Mouse (Mus musculus) neural tube, embryonic 14.5 days (tissue): ENCODE results near the gene Dcp1b. TPM values are rescaled to one million over a fixed set of nuclear protein-coding genes. Genes with fewer than 3 reads are reported as not detected.
A peak's percentile ranks its signal among the peaks of the same experiment; 100 is the strongest.

Source experiments
- ATAC-seq: fragments of 200-750 bp; cut with Nextera tagmentation; 2 replicates; pipeline ENCODE4 v1.8.0; 2017; ENCODE audit warnings: low read depth, mild to moderate bottlenecking, moderate TSS enrichment, moderate library complexity
- H3K27ac ChIP-seq: fragments of 300-500 bp; sonication (generic); 2 replicates; pipeline ENCODE4 v1.5.1; 2014; ENCODE audit warnings: low read depth, mild to moderate bottlenecking, control low read depth, low read length, moderate library complexity, mixed read lengths
- H3K27me3 ChIP-seq: fragments of 300-500 bp; sonication (generic); 2 replicates; pipeline ENCODE4 v1.6.1; 2014; ENCODE audit warnings: low read length; ENCODE audit not compliant: control insufficient read depth, insufficient read depth
- H3K36me3 ChIP-seq: fragments of 300-500 bp; sonication (generic); 2 replicates; pipeline ENCODE4 v1.6.1; 2014; ENCODE audit warnings: low read length, mixed read lengths; ENCODE audit not compliant: control insufficient read depth, insufficient read depth
- H3K4me1 ChIP-seq: fragments of 300-500 bp; sonication (generic); 2 replicates; pipeline ENCODE4 v1.6.1; 2014; ENCODE audit warnings: low read length; ENCODE audit not compliant: control insufficient read depth, insufficient read depth
- H3K4me2 ChIP-seq: fragments of 300-500 bp; sonication (generic); 2 replicates; pipeline ENCODE4 v1.6.1; 2014; ENCODE audit warnings: mild to moderate bottlenecking, low read depth, low read length, control low read depth
- H3K4me3 ChIP-seq: fragments of 300-500 bp; sonication (generic); 2 replicates; pipeline ENCODE4 v1.5.1; 2014; ENCODE audit warnings: low read depth, low read length, control low read depth, mixed read lengths
- H3K9ac ChIP-seq: fragments of 300-500 bp; sonication (generic); replicated peaks from 2 replicates; pipeline ENCODE4 v1.6.1; 2014; ENCODE audit warnings: low read depth, mild to moderate bottlenecking, control low read depth, low read length, mixed read lengths
- H3K9me3 ChIP-seq: fragments of 300-500 bp; sonication (generic); 2 replicates; pipeline ENCODE4 v1.6.1; 2016; ENCODE audit warnings: low read length; ENCODE audit not compliant: control insufficient read depth
- WGBS: fragments of 180-500 bp; shearing (Covaris S2); extraction: QIAGEN DNeasy Blood & Tissue Kit; methylation state at CpG from one replicate; pipeline ENCODE4 v1.1.7; 2014; 5-methylcytosine and 5-hydroxymethylcytosine counted together
- polyA plus RNA-seq: library from polyadenylated mRNA; unstranded; fragments of >200 nt; fragmentation: Nextera tagmentation; extraction: Ambion mirVana; gene quantifications from 2 replicates; pipeline ENCODE4 v1.2.1, GENCODE M21; 2014

The Dcp1b gene
- polyA plus RNA-seq, 1 experiment from 2014 or later: 14.1 TPM

- no peak for ATAC-seq
- Histone ChIP-seq H3K36me3 (no peaks in the 10 kb centered on the region), H3K9me3 (no peaks in the 10 kb centered on the region), H3K27ac (no peak overlapping the region), H3K9ac (no peak overlapping the region), H3K4me1 (no peaks in the 10 kb centered on the region), H3K4me2 (no peak overlapping the region), H3K4me3 (no peak overlapping the region), H3K27me3 (no peaks in the 10 kb centered on the region)
- WGBS: 62% methylated on average over 4 of the region's 4 CpGs
Measured at GRCm38 (mm10) chr6:119145109-119145508, 29.9 kb upstream of the Dcp1b start.

- Histone ChIP-seq H3K27me3 (no peaks in the 10 kb centered on the region), H3K9me3 (no peaks in the 10 kb centered on the region), H3K9ac (no peak overlapping the region), H3K4me2 (no peak overlapping the region), H3K4me1 (no peaks in the 10 kb centered on the region), H3K36me3 (no peaks in the 10 kb centered on the region), H3K27ac (no peak overlapping the region), H3K4me3 (no peak overlapping the region)
- ATAC-seq: no peak
Measured at GRCm38 (mm10) chr6:119165677-119166076, 9.4 kb upstream of the Dcp1b start.

- peaks cover 18% of the 10 kb centered on the region; the same call in 1 of the 2 replicates for H3K4me1 ChIP-seq
- H3K9me3 ChIP-seq: no peaks in the 10 kb centered on the region
- WGBS: 54% methylated on average over 12 of the region's 12 CpGs
- H3K9ac ChIP-seq: no peak overlapping the region
- H3K27me3 ChIP-seq: no peaks in the 10 kb centered on the region
- H3K27ac ChIP-seq: peak overlapping the region; percentile 91
- peak overlapping the region; percentile 63 for H3K4me2 ChIP-seq
- ATAC-seq: peak; percentile 39; the same call in 1 of the 2 replicates
- H3K36me3 ChIP-seq: no peaks in the 10 kb centered on the region
- peak overlapping the region; percentile 68 for H3K4me3 ChIP-seq
Measured at GRCm38 (mm10) chr6:119174307-119175074, 562 bp upstream of the Dcp1b start.

GRCm38 (mm10) chr6:119176103-119176502 is 1.1 kb downstream of the Dcp1b start:
- H3K27ac ChIP-seq: no peak overlapping the region
- WGBS: 57% methylated on average over 7 of the region's 7 CpGs

GRCm38 (mm10) chr6:119177101-119177500 is 2.0 kb downstream of the Dcp1b start:
- 0 out of 2 replicates have a peak overlapping the region, but pooled peaks have one; percentile 34 for H3K27ac ChIP-seq
- no peaks in the 10 kb centered on the region for H3K27me3 ChIP-seq
- ATAC-seq: no peak
- 9% methylated on average over 8 of the region's 8 CpGs for WGBS
- H3K4me1 ChIP-seq: peaks cover 18% of the 10 kb centered on the region; the same call in 1 of the 2 replicates
- peak overlapping the region; percentile 39; the same call in 1 of the 2 replicates for H3K9ac ChIP-seq
- H3K4me2 ChIP-seq: peak overlapping the region; percentile 63; the same call in 1 of the 2 replicates
- no peaks in the 10 kb centered on the region for H3K9me3 ChIP-seq
- no peak overlapping the region for H3K4me3 ChIP-seq
- H3K36me3 ChIP-seq: no peaks in the 10 kb centered on the region

More at GRCm38 (mm10) chr6:119176103-119176502, 1.1 kb downstream of the Dcp1b start:
- H3K27me3 ChIP-seq: no peaks in the 10 kb centered on the region
- H3K4me1 ChIP-seq: peaks cover 18% of the 10 kb centered on the region; the same call in 1 of the 2 replicates
- H3K4me3 ChIP-seq: peak overlapping the region; percentile 68
- H3K9ac ChIP-seq: no peak overlapping the region
- H3K9me3 ChIP-seq: no peaks in the 10 kb centered on the region
- H3K4me2 ChIP-seq: peak overlapping the region; percentile 63
- no peak for ATAC-seq
- H3K36me3 ChIP-seq: no peaks in the 10 kb centered on the region

- Histone ChIP-seq H3K27me3 (no peaks in the 10 kb centered on the region), H3K36me3 (no peaks in the 10 kb centered on the region), H3K9ac (no peak overlapping the region), H3K4me3 (no peak overlapping the region), H3K4me2 (no peak overlapping the region), H3K4me1 (peaks cover 18% of the 10 kb centered on the region; the same call in 1 of the 2 replicates), H3K27ac (no peak overlapping the region), H3K9me3 (no peaks in the 10 kb centered on the region)
- ATAC-seq: no peak
- 97% methylated on average over 2 of the region's 2 CpGs for WGBS
Measured at GRCm38 (mm10) chr6:119180188-119180587, 5.1 kb downstream of the Dcp1b start.

- Histone ChIP-seq H3K9me3 (no peaks in the 10 kb centered on the region), H3K4me3 (no peak overlapping the region), H3K27ac (no peak overlapping the region), H3K4me2 (no peak overlapping the region), H3K36me3 (0 out of 2 replicates have a peak, but pooled peaks cover 4% of the 10 kb centered on the region), H3K9ac (no peak overlapping the region), H3K27me3 (no peaks in the 10 kb centered on the region), H3K4me1 (peaks cover 5% of the 10 kb centered on the region; the same call in 1 of the 2 replicates)
- WGBS: 83% methylated on average over 9 of the region's 9 CpGs
- ATAC-seq: no peak
Measured at GRCm38 (mm10) chr6:119182211-119182610, 7.2 kb downstream of the Dcp1b start.

GRCm38 (mm10) chr6:119183781-119184180 is 8.7 kb downstream of the Dcp1b start:
- no peak overlapping the region for H3K9ac ChIP-seq
- H3K4me3 ChIP-seq: no peak overlapping the region
- H3K4me1 ChIP-seq: no peaks in the 10 kb centered on the region
- H3K9me3 ChIP-seq: no peaks in the 10 kb centered on the region
- no peak for ATAC-seq
- no peak overlapping the region for H3K27ac ChIP-seq
- no peak overlapping the region for H3K4me2 ChIP-seq
- H3K36me3 ChIP-seq: 0 out of 2 replicates have a peak, but pooled peaks cover 4% of the 10 kb centered on the region
- no peaks in the 10 kb centered on the region for H3K27me3 ChIP-seq
- 66% methylated on average over 3 of the region's 3 CpGs for WGBS

- Histone ChIP-seq H3K9ac (no peak overlapping the region), H3K9me3 (no peaks in the 10 kb centered on the region), H3K4me2 (no peak overlapping the region), H3K36me3 (peaks cover 24% of the 10 kb centered on the region), H3K4me1 (no peaks in the 10 kb centered on the region), H3K27ac (no peak overlapping the region), H3K4me3 (no peak overlapping the region), H3K27me3 (no peaks in the 10 kb centered on the region)
- WGBS: 66% methylated on average over 8 of the region's 8 CpGs
- no peak for ATAC-seq
Measured at GRCm38 (mm10) chr6:119186658-119187057, 11.6 kb downstream of the Dcp1b start.
